Mouse (Mus musculus) megakaryocyte, embryonic 14.5 days (primary cell): Measurements from ENCODE around the gene Cgas.

Experiments used
- FLI1 ChIP-seq: IDR thresholded peaks from 2 replicates; pipeline ENCODE4 v1.6.1; 2012; ENCODE audit warnings: low read length, inconsistent platforms, mixed read lengths
- GATA1 ChIP-seq: IDR thresholded peaks from 3 replicates; pipeline ENCODE4 v1.6.1; 2012; ENCODE audit warnings: mixed read lengths, low read length, inconsistent platforms, borderline replicate concordance

DNA sequence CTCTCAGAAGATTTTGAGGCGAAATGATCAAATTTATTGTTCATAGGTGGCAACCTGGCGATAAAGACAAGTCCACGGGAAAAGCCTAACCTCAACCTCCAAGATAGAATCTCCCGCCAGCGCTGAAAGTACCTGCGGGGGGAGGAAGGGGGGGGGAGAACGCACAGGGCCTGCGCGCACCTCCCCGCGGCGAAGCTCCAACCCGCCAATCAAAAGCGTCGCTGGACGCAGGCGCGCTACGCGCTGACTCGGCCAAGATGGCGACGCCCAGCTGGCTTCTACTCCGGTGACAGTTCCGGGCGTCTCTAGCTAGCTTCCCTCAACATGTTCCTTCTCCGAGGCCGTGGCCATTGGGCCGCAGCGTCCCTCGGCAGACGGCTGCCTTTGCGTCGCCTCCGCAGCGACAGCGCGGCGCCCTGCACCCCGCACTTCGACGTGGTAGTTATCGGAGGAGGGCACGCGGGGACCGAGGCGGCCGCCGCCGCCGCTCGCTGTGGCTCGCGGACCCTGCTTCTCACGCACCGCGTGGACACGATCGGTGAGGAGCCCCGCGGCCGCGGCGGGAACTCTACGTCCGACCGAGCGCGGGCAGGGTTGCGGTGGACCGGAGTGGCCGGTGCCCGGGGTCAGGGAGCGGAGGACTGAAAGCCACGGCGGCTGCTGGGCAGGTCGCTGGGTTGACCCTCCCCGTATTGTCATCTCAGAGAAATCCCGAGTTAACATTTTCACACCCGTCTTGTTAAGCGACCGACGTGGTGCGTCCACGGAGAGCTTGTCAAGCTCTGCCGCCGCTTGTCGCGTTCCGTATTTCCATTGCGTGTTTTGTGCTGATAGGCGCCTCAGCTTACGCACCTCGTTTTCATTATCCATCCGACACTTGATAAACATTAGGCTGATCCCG, 5.2 kb upstream of the Cgas start, which contains the start of the genes Mto1 and Gm17324:
- TF ChIP-seq FLI1 (no peak), GATA1 (no peak)
